7 mouse cellular contexts compared by ENCODE assay signal in the genomic region with DNA sequence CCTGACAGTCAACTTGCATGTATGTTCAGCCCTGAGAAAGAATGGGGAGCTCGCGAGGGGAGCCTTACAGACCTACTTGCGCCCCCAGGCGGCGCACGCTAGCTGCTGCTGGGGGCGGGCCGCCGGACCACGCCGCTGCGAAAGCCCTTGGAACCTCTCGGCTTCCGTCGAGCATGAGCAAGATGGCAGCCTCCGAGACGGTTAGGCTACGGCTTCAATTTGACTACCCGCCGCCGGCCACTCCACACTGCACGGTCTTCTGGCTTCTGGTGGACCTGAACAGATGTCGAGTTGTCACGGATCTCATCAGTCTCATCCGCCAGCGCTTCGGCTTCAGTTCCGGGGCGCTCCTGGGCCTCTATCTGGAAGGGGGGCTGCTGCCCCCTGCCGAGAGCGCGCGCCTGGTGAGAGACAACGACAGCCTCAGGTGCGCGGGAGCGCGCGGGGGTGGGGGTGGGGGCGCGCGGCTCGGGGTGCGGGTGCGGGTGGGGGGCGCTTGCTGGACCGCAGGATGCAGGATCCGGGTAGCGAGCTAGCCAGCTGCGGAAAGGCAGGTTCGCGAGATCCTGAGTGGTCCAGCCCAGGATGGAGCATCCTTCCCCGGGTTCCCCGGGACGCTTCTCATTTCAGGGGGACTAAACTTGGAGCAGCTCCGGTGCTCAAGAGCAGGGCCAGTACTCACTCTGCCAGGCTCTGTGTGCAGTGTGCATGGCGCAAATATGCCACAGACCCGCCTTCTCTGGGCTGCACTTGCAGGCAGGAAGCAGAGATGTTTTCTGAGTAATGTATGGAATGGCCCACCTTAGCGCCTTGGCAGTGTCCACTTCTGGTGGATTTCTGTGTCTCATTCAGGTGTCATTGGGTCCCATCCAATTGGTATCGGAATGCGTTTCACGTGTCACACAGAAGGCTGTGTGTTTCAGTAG. TPM values are rescaled to one million over a fixed set of nuclear protein-coding genes. Genes with fewer than 3 reads are reported as not detected.
DNase-seq lines count a peak whose midpoint lies in the region; ATAC-seq lines count a peak whose summit lies in the region.

No protein-coding gene starts in this region.

- peak overlapping the region; percentile 78 for H3K4me3 ChIP-seq in embryonic facial prominence, embryonic 11.5 days (ENCODE audit: low read depth, low read length)
- peak overlapping the region; percentile 76 for H3K4me3 ChIP-seq in limb, embryonic 11.5 days (ENCODE audit: low read depth, low read length)
- peak overlapping the region; percentile 74 for H3K4me3 ChIP-seq in midbrain, embryonic 14.5 days (replicated peaks; ENCODE audit: low read depth, low read length)

- H3K36me3 ChIP-seq in embryonic facial prominence, embryonic 11.5 days (replicated peaks; ENCODE audit: control insufficient read depth, insufficient read depth, low read depth, low read length) = no peaks in the 10 kb centered on the region
- no peaks in the 10 kb centered on the region for H3K36me3 ChIP-seq in limb, embryonic 11.5 days (ENCODE audit: control insufficient read depth, insufficient read depth, low read length)
- H3K36me3 ChIP-seq in midbrain, embryonic 14.5 days (ENCODE audit: control insufficient read depth, insufficient read depth, low read length) = no peaks in the 10 kb centered on the region

- peak; percentile 80 for ATAC-seq in embryonic facial prominence, embryonic 11.5 days (replicated peaks; ENCODE audit: insufficient number of reproducible peaks, low FRiP score, low TSS enrichment, low read depth)
- peak; percentile 59 for ATAC-seq in limb, embryonic 11.5 days (ENCODE audit: insufficient number of reproducible peaks, low FRiP score, low TSS enrichment, low read depth)
- ATAC-seq in midbrain, embryonic 14.5 days (ENCODE audit: low FRiP score, low TSS enrichment) = peak; percentile 82

- DNase-seq in adrenal gland, postnatal 14 days = peak; percentile 96
- peak; percentile 97 for DNase-seq in embryonic facial prominence, embryonic 11.5 days (ENCODE audit: low spot score)
- peak; percentile 99 for DNase-seq in heart, adult 11 months
- peak; percentile 95 for DNase-seq in kidney, adult 18-20 months
- peak; percentile 95 for DNase-seq in limb, embryonic 11.5 days (ENCODE audit: low spot score)
- peak; percentile 98 for DNase-seq in midbrain, embryonic 14.5 days
- peak; percentile 81 to 91 for DNase-seq in spleen, adult 18-20 months

- H3K9me3 ChIP-seq in embryonic facial prominence, embryonic 11.5 days (replicated peaks; ENCODE audit: control insufficient read depth, low read length) = no peaks in the 10 kb centered on the region
- no peaks in the 10 kb centered on the region for H3K9me3 ChIP-seq in limb, embryonic 11.5 days (ENCODE audit: control insufficient read depth, low read length)
- no peaks in the 10 kb centered on the region for H3K9me3 ChIP-seq in midbrain, embryonic 14.5 days (ENCODE audit: control insufficient read depth, low read length)

- 1% methylated on average over 58 of the region's 62 CpGs for WGBS in embryonic facial prominence, embryonic 11.5 days
- WGBS in limb, embryonic 11.5 days = 2% methylated on average over 61 of the region's 62 CpGs
- 1% methylated on average over 62 of the region's 62 CpGs for WGBS in midbrain, embryonic 14.5 days

- peak overlapping the region; percentile 74 for H3K4me2 ChIP-seq in embryonic facial prominence, embryonic 11.5 days (ENCODE audit: low read depth, low read length)
- peak overlapping the region; percentile 65 for H3K4me2 ChIP-seq in limb, embryonic 11.5 days (ENCODE audit: low read depth, severe bottlenecking)
- peak overlapping the region; percentile 72 for H3K4me2 ChIP-seq in midbrain, embryonic 14.5 days (ENCODE audit: low read length)

- H3K9ac ChIP-seq in embryonic facial prominence, embryonic 11.5 days (replicated peaks; ENCODE audit: low read length) = peak overlapping the region; percentile 85
- peak overlapping the region; percentile 86 for H3K9ac ChIP-seq in limb, embryonic 11.5 days (ENCODE audit: low read length)
- peak overlapping the region; percentile 83 for H3K9ac ChIP-seq in midbrain, embryonic 14.5 days (replicated peaks; ENCODE audit: low read length)

- no peaks in the 10 kb centered on the region; the same call in 1 of the 2 replicates for H3K4me1 ChIP-seq in embryonic facial prominence, embryonic 11.5 days (ENCODE audit: control insufficient read depth, insufficient read depth, low read length)
- H3K4me1 ChIP-seq in limb, embryonic 11.5 days (ENCODE audit: control insufficient read depth, insufficient read depth, low read length) = 0 out of 2 replicates have a peak, but pooled peaks cover 2% of the 10 kb centered on the region
- H3K4me1 ChIP-seq in midbrain, embryonic 14.5 days (ENCODE audit: control insufficient read depth, insufficient read depth, low read length) = peaks cover 12% of the 10 kb centered on the region; the same call in 1 of the 2 replicates

- H3K27ac ChIP-seq in embryonic facial prominence, embryonic 11.5 days (replicated peaks; ENCODE audit: low read depth, low read length) = peak overlapping the region; percentile 80; the same call in 1 of the 2 replicates
- peak overlapping the region; percentile 74; the same call in 1 of the 2 replicates for H3K27ac ChIP-seq in limb, embryonic 11.5 days (replicated peaks; ENCODE audit: low read depth, low read length)
- H3K27ac ChIP-seq in midbrain, embryonic 14.5 days (replicated peaks; ENCODE audit: low read depth, low read length) = peak overlapping the region; percentile 96

- no peaks in the 10 kb centered on the region for H3K27me3 ChIP-seq in embryonic facial prominence, embryonic 11.5 days (ENCODE audit: control insufficient read depth, insufficient read depth, low read length)
- peaks cover 3% of the 10 kb centered on the region; the same call in 1 of the 2 replicates for H3K27me3 ChIP-seq in limb, embryonic 11.5 days (ENCODE audit: control insufficient read depth, insufficient read depth, low read length)
- no peaks in the 10 kb centered on the region for H3K27me3 ChIP-seq in midbrain, embryonic 14.5 days (ENCODE audit: control insufficient read depth, insufficient read depth, low read length)

RNA-seq across cellular contexts. Expression of gene Coil, which starts 4.0 kb away (rescaled TPM):
- 8.6 and 11.2 TPM in 2 replicates for total RNA-seq in adrenal gland, postnatal 14 days (2021)
- polyA plus RNA-seq in embryonic facial prominence, embryonic 11.5 days (2014; fragmentation: Nextera tagmentation; extraction: Ambion mirVana) = 22.2 and 24.3 TPM in 2 replicates
- polyA plus RNA-seq in limb, embryonic 11.5 days (2014; fragmentation: Nextera tagmentation; extraction: Ambion mirVana) = 18.4 and 20.1 TPM in 2 replicates
- polyA plus RNA-seq in midbrain, embryonic 14.5 days (2014; fragmentation: Nextera tagmentation; extraction: Ambion mirVana) = 19.2 and 21.8 TPM in 2 replicates

RNA-seq across cellular contexts. Expression of gene Elobl, which starts 7.3 kb away (rescaled TPM):
- not detected in 2 replicates for total RNA-seq in adrenal gland, postnatal 14 days (2021)
- not detected in 2 replicates for polyA plus RNA-seq in embryonic facial prominence, embryonic 11.5 days (2014; fragmentation: Nextera tagmentation; extraction: Ambion mirVana)
- polyA plus RNA-seq in limb, embryonic 11.5 days (2014; fragmentation: Nextera tagmentation; extraction: Ambion mirVana) = not detected in 2 replicates
- not detected in 2 replicates for polyA plus RNA-seq in midbrain, embryonic 14.5 days (2014; fragmentation: Nextera tagmentation; extraction: Ambion mirVana)

RNA-seq across cellular contexts. Expression of gene Scpep1, which starts 18.8 kb away (rescaled TPM):
- total RNA-seq in adrenal gland, postnatal 14 days (2021) = 129 and 141 TPM in 2 replicates
- 81.7 and 84.3 TPM in 2 replicates for polyA plus RNA-seq in embryonic facial prominence, embryonic 11.5 days (2014; fragmentation: Nextera tagmentation; extraction: Ambion mirVana)
- polyA plus RNA-seq in limb, embryonic 11.5 days (2014; fragmentation: Nextera tagmentation; extraction: Ambion mirVana) = 69.8 and 75.9 TPM in 2 replicates
- polyA plus RNA-seq in midbrain, embryonic 14.5 days (2014; fragmentation: Nextera tagmentation; extraction: Ambion mirVana) = 19.9 and 26.8 TPM in 2 replicates

RNA-seq across cellular contexts. Expression of gene Trim25, which starts 25.1 kb away (rescaled TPM):
- total RNA-seq in adrenal gland, postnatal 14 days (2021) = 102 and 115 TPM in 2 replicates
- polyA plus RNA-seq in embryonic facial prominence, embryonic 11.5 days (2014; fragmentation: Nextera tagmentation; extraction: Ambion mirVana) = 2.6 and 2.9 TPM in 2 replicates
- polyA plus RNA-seq in limb, embryonic 11.5 days (2014; fragmentation: Nextera tagmentation; extraction: Ambion mirVana) = 2.3 and 2.6 TPM in 2 replicates
- polyA plus RNA-seq in midbrain, embryonic 14.5 days (2014; fragmentation: Nextera tagmentation; extraction: Ambion mirVana) = 2.0 and 3.9 TPM in 2 replicates

Comparison
In these comparisons a context has a peak if more than half of its experiments do, and no peak if none do; other contexts are left out.
1. Peak in every context shown above with its lines: DNase-seq, ATAC-seq, H3K4me3 ChIP-seq and H3K27ac ChIP-seq.